Mouse (Mus musculus): ENCODE measurements around the gene Inf2.

GRCm38 (mm10) chr12:112576749-112577148, 11.8 kb upstream of the Inf2 start:
- TF ChIP-seq CTCF (IDR thresholded peaks at IDR 0.05; ENCODE audit: control insufficient read depth, insufficient read depth, insufficient read length) (no peak), MYOG (IDR thresholded peaks at IDR 0.05; ENCODE audit: control insufficient read depth, extremely low read depth, insufficient read length) (no peak), USF1 (IDR thresholded peaks at IDR 0.05; ENCODE audit: low read depth) (no peak), MAX (IDR thresholded peaks at IDR 0.05) (no peak)
